Mouse (Mus musculus) adrenal gland, adult (tissue): ENCODE results near the gene Sohlh1.

Source experiments
- DNase-seq, 2 experiments: peaks; one replicate each; pipeline ENCODE4 v3.0.0; 2022 to 2023; ENCODE audit warnings: low spot score in 1 of 2; ENCODE audit not compliant: inconsistent age in 2 of 2

The Sohlh1 gene

DNA sequence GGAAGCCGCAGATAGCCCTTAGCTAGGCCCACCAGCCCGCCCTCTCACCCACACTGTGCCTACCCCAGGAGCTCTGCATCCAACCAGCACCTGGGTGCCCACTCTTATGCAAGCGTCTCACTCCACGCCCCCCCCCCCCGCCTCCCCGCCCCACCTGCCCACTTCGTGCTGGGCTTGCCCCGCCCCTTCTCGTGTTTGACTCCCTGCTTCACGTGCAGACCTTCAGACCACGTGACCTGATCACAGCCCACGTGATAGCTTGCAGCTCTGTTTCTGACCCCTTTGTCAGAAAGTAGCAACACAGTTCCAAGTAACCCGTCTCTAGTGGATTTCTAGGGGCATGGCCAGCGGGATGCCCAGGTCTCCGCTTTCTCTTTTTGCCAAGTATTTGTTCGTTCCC, at the start of gene Sohlh1:
Gene Sohlh1 (minus strand): TSS at position 23 of the 400 bp plus-strand sequence.
- no peak for DNase-seq

DNA sequence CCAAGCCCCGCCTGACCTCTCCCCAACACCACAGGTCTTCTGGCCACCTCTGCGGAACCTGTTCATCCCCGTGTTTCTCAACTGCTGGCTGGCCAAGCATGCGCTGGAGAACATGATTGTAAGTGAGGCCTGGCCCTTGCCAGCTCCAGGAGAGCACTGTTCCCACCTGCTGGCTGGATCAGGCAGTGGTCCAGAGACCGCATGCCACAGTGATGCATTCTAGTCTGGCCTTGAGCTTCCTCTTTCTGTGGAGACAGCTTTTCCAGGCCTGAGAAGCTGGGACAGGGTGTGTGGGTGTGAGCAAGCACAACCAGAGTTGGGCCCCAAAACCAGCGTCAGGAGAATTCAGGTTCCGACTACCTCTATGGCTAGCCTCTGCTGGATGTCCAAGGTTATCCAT, 45.4 kb upstream of the Sohlh1 start:
- DNase-seq: peak; percentile 35 to 51

DNA sequence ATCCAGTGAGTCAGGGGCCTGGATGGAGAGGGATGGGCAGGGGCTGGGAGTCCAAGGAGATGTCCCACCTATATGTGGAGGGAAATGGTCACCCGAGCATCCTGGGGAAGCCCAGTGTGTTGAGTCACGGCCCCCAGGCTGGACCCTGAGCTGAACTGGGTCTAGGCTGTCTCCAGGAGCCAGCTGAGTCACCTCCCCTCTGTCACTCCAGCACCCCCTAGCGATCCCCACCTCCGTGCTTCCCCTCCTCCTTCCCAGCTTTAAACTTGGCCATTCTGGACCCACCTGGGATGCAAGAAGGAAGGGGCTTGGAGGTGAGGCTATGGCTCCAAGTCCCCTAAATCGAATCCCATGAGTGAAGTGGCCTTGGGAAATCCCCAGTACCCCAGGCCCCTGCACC, 41.1 kb upstream of the Sohlh1 start:
- DNase-seq: peak; percentile 33 to 67

DNA sequence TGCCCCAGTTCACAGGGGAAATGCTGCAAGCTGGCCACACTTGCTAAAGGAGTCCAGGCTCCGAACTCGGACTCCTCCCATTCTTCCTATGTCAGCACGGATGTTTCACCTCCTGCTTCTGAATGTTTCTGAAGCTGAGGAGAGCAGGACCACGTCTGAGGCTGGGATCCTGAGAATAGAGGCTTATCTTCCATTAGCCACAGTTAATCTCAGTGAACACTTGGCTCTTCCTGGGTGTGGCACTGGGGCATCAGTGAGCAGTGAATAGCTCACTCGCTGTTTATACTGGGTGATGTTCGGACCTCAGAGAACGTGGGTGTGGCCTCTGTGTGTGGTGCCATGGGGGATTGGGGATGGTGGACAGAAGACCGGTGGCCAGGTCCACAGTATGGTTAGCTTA, 40.2 kb upstream of the Sohlh1 start:
- no peak for DNase-seq

- DNase-seq: no peak
Observed at GRCm38 (mm10) chr2:25884756-25885155, 37.7 kb upstream of the Sohlh1 start.

DNA sequence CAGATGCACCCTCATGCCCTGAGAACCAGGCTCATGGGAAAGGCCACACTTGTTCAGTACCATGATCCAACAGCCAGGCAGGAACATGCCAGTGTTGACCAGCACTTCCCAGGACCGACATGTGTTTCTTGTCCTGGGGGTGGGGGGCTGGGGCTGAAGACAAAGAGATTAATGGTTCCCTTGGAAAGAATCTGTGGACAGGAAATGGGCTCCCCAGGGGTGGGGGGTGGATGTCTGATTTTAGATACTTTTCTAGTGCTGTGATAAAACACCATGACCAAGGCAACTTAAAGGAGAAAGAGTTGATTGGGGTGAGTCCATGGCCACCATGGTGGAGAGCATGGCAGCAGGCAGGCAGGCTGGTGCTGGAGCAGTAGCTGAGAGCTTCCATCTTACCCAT, 35.2 kb upstream of the Sohlh1 start:
- no peak for DNase-seq

GRCm38 (mm10) chr2:25879061-25879460, 32.0 kb upstream of the Sohlh1 start:
- DNase-seq: no peak

GRCm38 (mm10) chr2:25878516-25878915, 31.5 kb upstream of the Sohlh1 start:
- no peak for DNase-seq

GRCm38 (mm10) chr2:25877736-25878268, 30.8 kb upstream of the Sohlh1 start:
- DNase-seq: peak in 1 of 2 experiments; percentile 47

- no peak for DNase-seq
Observed at GRCm38 (mm10) chr2:25877250-25877735, 30.2 kb upstream of the Sohlh1 start.

DNA sequence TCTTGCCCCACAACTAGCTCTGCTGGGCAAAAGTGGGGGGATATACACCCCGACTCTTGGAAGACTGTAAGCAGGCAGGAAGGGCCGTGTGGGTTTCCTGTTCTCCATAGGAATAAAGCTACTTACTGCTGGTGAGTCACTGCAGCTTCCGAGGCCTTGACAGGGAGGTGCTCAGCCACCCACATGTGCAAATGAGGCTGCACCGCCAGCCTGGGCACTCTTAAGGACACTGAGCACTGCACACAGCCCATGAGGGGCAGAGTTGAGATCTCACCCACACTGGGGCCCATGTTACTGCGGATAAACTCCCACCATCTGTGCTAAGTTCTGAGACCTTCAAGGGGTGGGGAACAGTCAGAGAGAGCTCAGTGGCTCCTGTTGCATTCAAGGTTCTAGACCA, 19.6 kb upstream of the Sohlh1 start:
- peak; percentile 63 to 78 for DNase-seq

DNA sequence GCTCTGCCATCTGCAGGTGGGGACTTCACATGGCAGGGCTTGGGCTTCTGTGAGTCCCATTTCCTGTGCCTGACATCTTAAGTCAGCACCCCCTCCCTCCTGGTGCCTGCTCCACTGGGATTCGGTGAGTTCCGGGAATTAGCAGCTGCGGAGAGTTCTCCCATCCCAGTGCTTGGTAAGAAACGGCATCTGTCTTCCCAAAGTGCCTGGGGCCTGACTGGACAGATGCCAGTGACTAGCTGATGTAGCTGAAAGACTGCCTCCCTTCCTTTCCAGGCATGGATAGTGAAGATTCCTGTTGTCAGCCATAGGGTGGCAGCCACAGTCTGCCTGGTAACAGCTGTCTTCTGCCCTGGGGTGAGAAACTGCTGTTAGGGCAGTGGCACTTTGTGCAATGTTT, 18.4 kb upstream of the Sohlh1 start:
- peak in 1 of 2 experiments; percentile 47 for DNase-seq

- DNase-seq: peak in 1 of 2 experiments; percentile 49
Observed at GRCm38 (mm10) chr2:25864230-25864629, 17.2 kb upstream of the Sohlh1 start.

DNA sequence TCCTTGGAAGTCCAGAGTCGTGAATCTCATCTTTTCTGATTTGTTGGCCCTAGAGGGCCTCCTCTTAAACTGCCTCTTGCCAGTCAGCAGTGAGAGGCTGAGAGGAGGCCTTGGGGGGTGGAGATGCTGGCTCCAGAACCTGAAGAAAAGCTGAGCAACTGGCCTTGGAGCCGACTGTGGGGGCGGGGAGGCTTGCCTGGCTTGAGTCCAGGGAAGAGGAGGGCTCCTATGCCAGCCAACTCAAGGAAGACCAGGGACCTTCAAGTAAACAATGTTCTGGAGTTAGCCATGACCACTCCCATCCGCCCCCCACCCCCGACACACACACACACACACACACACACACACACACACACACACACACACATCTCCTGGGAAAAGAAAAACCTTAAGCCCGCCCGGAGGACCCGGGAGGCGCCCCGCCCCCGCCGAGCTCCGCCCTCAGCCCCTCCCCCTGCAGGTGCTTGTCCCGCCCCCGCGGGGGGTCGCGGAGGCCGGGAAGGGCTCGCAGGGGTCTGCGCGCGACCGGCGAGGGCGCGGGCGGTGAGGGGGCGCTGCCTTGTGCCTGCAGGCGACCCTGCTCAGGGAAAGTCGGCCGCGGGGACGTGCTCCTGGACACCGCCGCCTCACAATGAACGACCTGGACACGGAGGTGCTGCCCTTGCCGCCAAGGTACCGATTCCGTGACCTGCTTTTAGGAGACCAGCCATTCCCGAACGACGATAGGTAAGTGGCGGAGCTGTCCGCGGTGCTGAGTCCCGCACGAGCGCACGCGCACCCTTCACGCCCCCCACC, 16.5 kb upstream of the Sohlh1 start, which contains the start of gene Kcnt1:
Gene Kcnt1 (plus strand): TSS at position 398 of the 795 bp plus-strand sequence.
- DNase-seq: peak; percentile 62 to 82

DNA sequence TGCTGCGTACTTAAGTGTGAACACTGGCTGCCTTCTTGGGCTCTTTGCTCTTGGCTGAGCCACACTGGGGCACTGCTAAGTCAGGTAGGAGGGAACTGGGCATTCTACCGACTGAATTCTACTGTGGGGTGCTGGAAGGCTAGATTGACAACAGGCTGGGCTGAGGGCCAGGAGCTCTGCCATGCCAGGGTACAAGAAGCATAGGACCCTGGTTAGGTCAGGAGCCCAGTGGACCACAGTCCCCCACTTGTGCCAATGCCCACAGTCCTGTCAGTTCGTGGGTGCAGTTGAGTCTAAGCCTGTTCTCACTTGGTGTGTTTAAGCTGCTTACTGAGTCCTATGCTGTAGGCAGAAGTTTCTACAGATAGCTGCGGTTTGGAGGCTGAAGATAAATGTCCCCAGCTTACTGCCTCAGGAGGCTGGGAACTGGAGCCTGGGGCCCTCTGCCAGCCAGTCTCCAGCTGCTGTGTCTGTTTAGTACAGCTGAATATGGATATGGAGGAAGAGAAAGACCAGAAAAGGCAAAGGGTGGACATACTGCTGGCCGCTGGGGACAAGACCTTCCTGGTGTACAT, 15.7 kb upstream of the Sohlh1 start:
- DNase-seq: peak in 1 of 2 experiments; percentile 32

- no peak for DNase-seq
Observed at GRCm38 (mm10) chr2:25862038-25862437, 15.0 kb upstream of the Sohlh1 start.

DNA sequence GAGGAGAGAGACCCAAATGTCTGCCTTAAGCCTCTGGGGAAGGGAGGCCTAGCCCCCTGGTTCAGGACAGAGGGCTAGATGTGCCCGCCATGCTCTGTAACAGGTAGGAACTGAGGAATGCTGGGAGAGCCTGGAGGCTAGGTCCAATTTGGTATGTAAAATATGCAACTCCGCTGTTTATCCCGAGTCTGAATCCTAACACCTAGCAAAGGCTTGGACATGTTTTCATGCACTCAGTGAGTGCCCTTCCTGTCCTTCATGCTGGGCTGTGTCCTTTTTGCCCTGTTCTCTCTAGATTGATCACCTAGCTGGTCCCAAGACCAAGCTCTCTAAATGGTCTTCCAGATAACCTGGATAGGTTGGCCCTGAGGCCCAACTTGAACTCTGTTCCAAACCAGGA, 12.8 kb upstream of the Sohlh1 start:
- no peak for DNase-seq

GRCm38 (mm10) chr2:25853998-25854397, 7.0 kb upstream of the Sohlh1 start:
- no peak for DNase-seq

- peak; percentile 51 to 82 for DNase-seq
Observed at GRCm38 (mm10) chr2:25852626-25853025, 5.6 kb upstream of the Sohlh1 start.

DNA sequence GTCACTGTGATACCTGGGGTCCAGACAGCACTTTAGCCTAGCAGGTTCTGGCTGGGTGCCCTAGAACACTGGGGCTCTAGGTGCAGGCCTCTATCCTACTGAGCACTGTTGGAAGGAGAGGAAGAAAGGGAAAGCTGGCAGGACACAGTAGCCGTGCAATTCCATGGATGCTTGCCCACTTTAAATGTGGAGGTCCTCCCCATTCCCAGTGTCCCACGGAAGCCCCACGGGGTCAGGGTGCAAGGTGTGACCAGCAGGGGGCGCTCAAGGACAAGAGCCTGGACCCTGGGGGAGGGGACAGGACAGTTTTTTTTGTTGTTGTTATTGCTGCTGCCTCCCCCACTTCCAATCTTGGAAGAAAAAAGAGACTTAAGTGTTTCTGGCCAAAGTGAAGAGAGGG, 3.3 kb upstream of the Sohlh1 start:
- DNase-seq: peak; percentile 58 to 83

DNA sequence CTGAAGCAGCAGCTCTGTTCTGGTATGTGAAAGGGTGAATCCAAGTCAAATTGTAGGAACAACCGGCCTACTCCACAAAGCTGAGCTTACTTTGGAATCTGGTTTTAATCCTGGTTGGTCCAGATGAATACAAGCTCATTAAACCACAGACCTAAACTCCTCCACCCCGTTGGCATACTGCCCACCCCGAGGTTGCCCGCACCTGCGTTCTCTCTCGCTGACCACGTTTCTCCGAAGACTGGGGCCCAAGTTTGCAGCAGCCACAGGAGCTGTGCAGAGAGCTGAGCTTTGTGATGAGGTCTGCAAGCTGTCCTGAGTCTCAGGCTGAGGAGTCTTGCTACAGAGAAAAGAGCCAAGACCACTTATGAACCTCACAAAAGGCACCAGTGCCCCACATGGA, 532 bp downstream of the Sohlh1 start:
- no peak for DNase-seq

- no peak for DNase-seq
Observed at GRCm38 (mm10) chr2:25844097-25844496, 3.0 kb downstream of the Sohlh1 start.
